Mouse (Mus musculus): Measurements from ENCODE around the gene Cdh22. TPM values are rescaled to one million over a fixed set of nuclear protein-coding genes. Genes with fewer than 3 reads are reported as not detected.
A peak's percentile ranks its signal among the peaks of the same experiment; 100 is the strongest.

Gene Cdh22
- polyA plus RNA-seq, 1 experiment from 2014 or later: 3.4 TPM

DNA sequence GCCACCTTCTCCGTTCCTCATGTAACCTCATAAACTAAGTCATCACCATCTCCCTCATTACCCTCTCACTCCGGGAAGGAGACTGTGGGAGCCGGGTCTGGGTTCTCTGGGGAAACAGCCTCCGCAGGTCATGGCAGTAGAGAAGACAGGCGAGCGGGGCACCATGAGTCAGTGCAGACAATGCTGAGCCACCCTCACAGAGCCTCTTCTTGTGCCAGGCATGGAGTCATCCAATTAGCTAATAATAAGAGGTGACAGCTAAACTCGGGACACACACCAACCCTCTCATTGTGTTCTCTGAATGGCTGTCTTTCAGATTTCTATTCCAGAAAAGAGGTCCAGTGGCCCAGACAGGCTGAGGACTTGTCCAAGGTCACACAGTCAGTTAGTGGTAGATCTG is 43.2 kb downstream of the Cdh22 start:
- Histone ChIP-seq H3K27ac (ENCODE audit: low read depth, low read length) (no peak overlapping the region), H3K9me3 (ENCODE audit: control insufficient read depth, low read length) (no peaks in the 10 kb centered on the region), H3K4me3 (ENCODE audit: low read depth, low read length) (no peak overlapping the region), H3K27me3 (ENCODE audit: control insufficient read depth, insufficient read depth, low read length) (peaks cover 55% of the 10 kb centered on the region), H3K4me2 (ENCODE audit: low read depth) (no peak overlapping the region), H3K9ac (ENCODE audit: low read length) (no peak overlapping the region), H3K4me1 (ENCODE audit: control insufficient read depth, insufficient read depth, low read length) (peaks cover 16% of the 10 kb centered on the region), H3K36me3 (ENCODE audit: control insufficient read depth, insufficient read depth, low read length) (no peaks in the 10 kb centered on the region)
- DNase-seq (ENCODE audit: low spot score) (no peak), ATAC-seq (ENCODE audit: insufficient read depth, low FRiP score, low TSS enrichment) (no peak)
- 61% methylated on average over 7 of the region's 7 CpGs for WGBS

DNA sequence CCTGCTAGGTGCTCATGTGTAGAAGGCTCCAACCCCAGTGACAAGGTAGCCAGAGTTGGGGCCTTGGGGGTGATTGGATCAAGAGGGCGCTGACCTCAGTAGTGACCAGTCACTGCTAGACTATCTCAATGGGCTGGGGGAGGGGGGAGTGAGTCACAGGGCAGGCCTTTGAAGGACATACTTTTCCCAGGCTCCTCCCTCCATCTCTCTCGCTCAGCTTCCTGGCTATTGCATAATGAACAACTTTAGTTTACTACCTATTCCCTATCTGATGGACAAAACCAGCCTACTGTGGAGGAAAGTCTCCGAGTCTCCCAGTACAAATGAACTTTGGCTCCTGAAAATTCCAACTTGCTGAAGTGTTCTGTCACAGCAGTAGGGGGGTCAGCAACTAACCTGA is 45.1 kb downstream of the Cdh22 start:
- Histone ChIP-seq H3K9ac (ENCODE audit: low read length) (no peak overlapping the region), H3K27me3 (ENCODE audit: control insufficient read depth, insufficient read depth, low read length) (peaks cover 55% of the 10 kb centered on the region), H3K4me3 (ENCODE audit: low read depth, low read length) (no peak overlapping the region), H3K4me2 (ENCODE audit: low read depth) (no peak overlapping the region), H3K36me3 (ENCODE audit: control insufficient read depth, insufficient read depth, low read length) (no peaks in the 10 kb centered on the region), H3K27ac (ENCODE audit: low read depth, low read length) (no peak overlapping the region), H3K9me3 (ENCODE audit: control insufficient read depth, low read length) (no peaks in the 10 kb centered on the region), H3K4me1 (ENCODE audit: control insufficient read depth, insufficient read depth, low read length) (no peaks in the 10 kb centered on the region)
- no peak for ATAC-seq (ENCODE audit: insufficient read depth, low FRiP score, low TSS enrichment)
- WGBS: 45% methylated on average over 3 of the region's 3 CpGs
- no peak for DNase-seq (ENCODE audit: low spot score)

DNA sequence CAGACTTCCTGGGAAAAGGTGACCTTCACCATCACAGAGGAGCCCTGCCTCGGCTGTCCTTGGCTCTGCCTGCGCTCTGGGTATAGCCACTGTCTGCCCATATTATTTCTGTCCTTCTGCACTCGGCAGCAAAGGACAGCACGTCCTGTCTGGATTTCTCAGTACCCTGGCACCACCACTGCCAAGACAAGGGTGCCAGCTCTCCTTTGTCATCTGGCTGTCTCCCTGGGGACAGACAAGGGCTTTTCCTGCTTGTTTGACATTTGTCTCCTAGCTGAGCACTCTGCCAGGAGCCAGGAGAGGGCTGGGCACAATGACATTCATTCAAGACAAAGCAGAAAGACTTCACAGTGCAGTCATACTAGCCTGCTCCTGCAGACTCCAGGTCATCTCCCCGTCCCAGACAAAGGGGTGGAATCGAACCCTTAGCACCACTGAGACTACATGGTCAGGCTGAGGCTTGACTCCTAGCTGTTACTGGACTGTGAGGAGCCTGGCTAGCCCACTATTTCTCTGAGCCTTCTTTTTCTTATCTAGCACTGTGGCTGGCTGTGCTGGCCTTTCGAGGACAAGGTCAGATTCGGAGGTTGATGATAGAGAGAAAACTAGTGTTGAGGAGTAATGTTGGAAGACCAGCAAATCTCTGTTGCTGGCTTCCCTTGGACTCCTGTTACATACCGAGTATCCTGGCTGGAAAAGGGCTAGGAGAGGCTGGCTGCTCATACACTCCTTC is 46.8 kb downstream of the Cdh22 start:
- H3K27me3 ChIP-seq (ENCODE audit: control insufficient read depth, insufficient read depth, low read length): peaks cover 52% of the 10 kb centered on the region
- H3K36me3 ChIP-seq (ENCODE audit: control insufficient read depth, insufficient read depth, low read length): no peaks in the 10 kb centered on the region
- ATAC-seq (ENCODE audit: insufficient read depth, low FRiP score, low TSS enrichment) (no peak), DNase-seq (ENCODE audit: low spot score) (no peak)
- H3K27ac ChIP-seq (ENCODE audit: low read depth, low read length): no peak overlapping the region
- H3K9ac ChIP-seq (ENCODE audit: low read length): no peak overlapping the region
- H3K4me2 ChIP-seq (ENCODE audit: low read depth): no peak overlapping the region
- H3K9me3 ChIP-seq (ENCODE audit: control insufficient read depth, low read length): no peaks in the 10 kb centered on the region
- 0 out of 2 replicates have a peak, but pooled peaks cover 7% of the 10 kb centered on the region for H3K4me1 ChIP-seq (ENCODE audit: control insufficient read depth, insufficient read depth, low read length)
- WGBS: 80% methylated on average over 9 of the region's 9 CpGs
- H3K4me3 ChIP-seq (ENCODE audit: low read depth, low read length): no peak overlapping the region

DNA sequence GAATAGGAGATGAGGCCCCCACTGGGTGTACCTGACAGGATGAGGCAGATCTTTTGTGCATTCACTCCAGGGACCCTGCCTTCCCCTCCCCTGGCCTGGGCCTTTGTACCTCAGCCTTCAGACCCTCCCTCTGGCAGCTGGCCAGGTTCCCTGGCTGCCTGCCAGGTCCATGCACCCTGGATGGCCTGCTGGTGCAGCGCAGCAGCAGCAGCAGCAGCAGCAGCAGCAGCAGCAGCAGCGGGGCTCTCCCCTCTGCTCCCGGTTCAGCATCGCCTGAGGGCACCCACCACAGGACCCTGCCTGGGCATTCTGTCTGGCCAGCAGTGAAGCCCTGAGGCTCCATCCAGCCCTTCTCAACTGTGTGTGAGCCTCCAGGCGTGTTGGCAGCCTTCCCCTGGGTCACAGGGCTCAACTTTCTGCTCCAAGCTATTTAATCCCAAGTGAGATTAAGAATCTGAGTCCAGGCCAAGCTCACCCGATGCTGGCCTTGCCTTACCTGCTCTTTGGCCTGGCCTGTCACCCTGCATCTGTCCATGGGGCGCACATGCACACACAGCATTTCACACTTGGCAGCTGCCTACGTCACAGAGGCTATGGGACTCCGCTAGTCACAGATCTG is 50.5 kb downstream of the Cdh22 start:
- peak; percentile 48; the same call in 1 of the 2 replicates for ATAC-seq (ENCODE audit: insufficient read depth, low FRiP score, low TSS enrichment)
- peak; percentile 84 for DNase-seq (ENCODE audit: low spot score)
- Histone ChIP-seq H3K27me3 (ENCODE audit: control insufficient read depth, insufficient read depth, low read length) (peaks cover 57% of the 10 kb centered on the region), H3K4me1 (ENCODE audit: control insufficient read depth, insufficient read depth, low read length) (peaks cover 11% of the 10 kb centered on the region; the same call in 1 of the 2 replicates), H3K4me3 (ENCODE audit: low read depth, low read length) (no peak overlapping the region), H3K9me3 (ENCODE audit: control insufficient read depth, low read length) (no peaks in the 10 kb centered on the region), H3K36me3 (ENCODE audit: control insufficient read depth, insufficient read depth, low read length) (no peaks in the 10 kb centered on the region), H3K9ac (ENCODE audit: low read length) (no peak overlapping the region), H3K27ac (ENCODE audit: low read depth, low read length) (no peak overlapping the region), H3K4me2 (ENCODE audit: low read depth) (no peak overlapping the region)
- 44% methylated on average over 9 of the region's 9 CpGs for WGBS

DNA sequence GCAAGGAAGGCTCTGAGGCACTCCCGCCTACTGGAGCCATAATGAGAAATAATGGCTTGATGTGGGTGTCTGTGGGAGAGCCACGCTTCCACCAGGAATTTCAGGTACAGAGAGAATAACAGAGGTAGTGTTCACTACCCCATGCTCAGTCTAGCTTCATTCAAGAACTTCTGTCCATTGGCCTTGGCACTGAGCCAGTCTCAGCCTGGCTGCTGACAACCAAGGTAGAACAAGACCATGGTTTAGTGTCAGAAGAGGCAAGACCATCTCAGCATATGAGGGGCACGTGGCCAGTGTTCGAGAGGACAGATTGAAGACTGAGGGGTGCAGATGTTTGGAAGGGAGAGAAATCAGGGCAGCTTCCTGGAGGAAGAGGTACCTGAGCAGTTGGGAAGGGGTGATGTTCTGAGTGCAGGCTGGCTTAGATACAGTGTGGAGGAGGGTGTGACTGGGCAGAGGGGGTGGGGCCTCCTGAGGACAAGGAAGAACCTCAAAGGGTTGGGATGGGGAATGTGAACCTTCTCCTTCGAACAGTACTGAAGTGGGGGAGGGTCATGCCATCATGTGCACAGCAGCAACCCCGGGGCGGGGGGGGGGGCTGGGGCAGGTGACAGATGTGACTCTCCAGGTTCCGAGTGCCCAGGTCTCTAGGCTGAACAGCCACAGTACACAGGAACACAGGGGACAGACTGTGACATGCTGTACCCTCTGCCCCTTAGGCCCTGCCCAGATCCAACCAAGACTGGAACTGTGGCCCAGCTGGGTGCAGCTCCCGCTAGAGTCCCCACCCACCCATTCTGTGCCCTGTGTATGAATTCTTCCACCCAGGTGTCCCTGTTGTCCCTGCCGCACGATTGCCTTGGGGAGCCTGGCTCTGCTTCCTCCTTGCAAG is 52.3 kb downstream of the Cdh22 start:
- no peak for ATAC-seq (ENCODE audit: insufficient read depth, low FRiP score, low TSS enrichment)
- peaks cover 60% of the 10 kb centered on the region for H3K27me3 ChIP-seq (ENCODE audit: control insufficient read depth, insufficient read depth, low read length)
- WGBS: 61% methylated on average over 11 of the region's 11 CpGs

DNA sequence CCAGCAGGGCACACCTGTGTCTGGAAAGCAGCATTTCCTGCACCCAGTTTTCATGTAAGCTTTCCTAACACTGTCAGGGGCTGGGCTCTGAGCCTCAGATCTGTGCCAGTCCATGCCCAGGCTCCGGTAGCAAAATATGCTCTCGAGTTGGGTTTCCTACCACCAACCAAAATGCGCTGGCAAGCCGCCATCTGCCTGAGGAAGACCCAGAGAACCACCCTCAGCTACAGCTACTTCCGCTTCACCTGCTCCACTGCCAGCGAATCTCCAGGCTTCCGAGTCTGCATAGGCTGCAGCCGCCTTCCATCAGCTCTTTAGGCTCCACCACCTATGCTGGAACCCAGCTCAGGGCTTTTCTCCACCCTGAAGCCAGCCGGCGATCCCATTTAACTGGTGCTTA is 55.4 kb downstream of the Cdh22 start:
- WGBS: 57% methylated on average over 10 of the region's 10 CpGs
- Histone ChIP-seq H3K4me1 (ENCODE audit: control insufficient read depth, insufficient read depth, low read length) (peaks cover 21% of the 10 kb centered on the region), H3K27me3 (ENCODE audit: control insufficient read depth, insufficient read depth, low read length) (peaks cover 58% of the 10 kb centered on the region), H3K9me3 (ENCODE audit: control insufficient read depth, low read length) (no peaks in the 10 kb centered on the region), H3K36me3 (ENCODE audit: control insufficient read depth, insufficient read depth, low read length) (no peaks in the 10 kb centered on the region), H3K9ac (ENCODE audit: low read length) (no peak overlapping the region), H3K27ac (ENCODE audit: low read depth, low read length) (no peak overlapping the region), H3K4me2 (ENCODE audit: low read depth) (no peak overlapping the region), H3K4me3 (ENCODE audit: low read depth, low read length) (no peak overlapping the region)
- ATAC-seq (ENCODE audit: insufficient read depth, low FRiP score, low TSS enrichment) (no peak), DNase-seq (ENCODE audit: low spot score) (no peak)

More for the DNA sequence above, 52.3 kb downstream of the Cdh22 start:
- Histone ChIP-seq H3K4me1 (ENCODE audit: control insufficient read depth, insufficient read depth, low read length) (peaks cover 14% of the 10 kb centered on the region; the same call in 1 of the 2 replicates), H3K27ac (ENCODE audit: low read depth, low read length) (no peak overlapping the region), H3K4me3 (ENCODE audit: low read depth, low read length) (no peak overlapping the region), H3K9ac (ENCODE audit: low read length) (no peak overlapping the region), H3K4me2 (ENCODE audit: low read depth) (no peak overlapping the region), H3K36me3 (ENCODE audit: control insufficient read depth, insufficient read depth, low read length) (no peaks in the 10 kb centered on the region), H3K9me3 (ENCODE audit: control insufficient read depth, low read length) (no peaks in the 10 kb centered on the region)
- no peak for DNase-seq (ENCODE audit: low spot score)

DNA sequence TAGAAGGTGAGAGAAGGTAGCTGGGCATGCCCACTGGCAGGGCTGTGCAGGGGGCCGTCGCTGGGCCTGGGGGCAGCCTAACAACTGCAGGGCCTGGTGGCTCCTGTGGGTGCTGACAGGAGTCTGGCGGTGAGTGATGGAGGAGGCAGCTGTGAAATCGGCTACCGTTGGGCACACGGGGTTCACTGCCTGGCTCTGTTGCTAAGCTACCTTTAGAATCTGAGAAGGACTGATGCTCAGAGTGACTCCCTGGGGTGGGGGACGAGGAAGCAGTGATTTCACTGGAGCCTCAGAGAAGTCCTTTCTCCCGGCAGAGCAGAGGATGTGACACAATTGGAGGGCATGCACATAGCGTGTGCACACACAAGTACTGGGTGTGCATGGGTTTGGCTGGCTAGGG is 57.7 kb downstream of the Cdh22 start:
- Histone ChIP-seq H3K9ac (ENCODE audit: low read length) (no peak overlapping the region), H3K36me3 (ENCODE audit: control insufficient read depth, insufficient read depth, low read length) (no peaks in the 10 kb centered on the region), H3K27ac (ENCODE audit: low read depth, low read length) (no peak overlapping the region), H3K27me3 (ENCODE audit: control insufficient read depth, insufficient read depth, low read length) (peaks cover 37% of the 10 kb centered on the region), H3K4me3 (ENCODE audit: low read depth, low read length) (no peak overlapping the region), H3K4me1 (ENCODE audit: control insufficient read depth, insufficient read depth, low read length) (peaks cover 15% of the 10 kb centered on the region), H3K9me3 (ENCODE audit: control insufficient read depth, low read length) (no peaks in the 10 kb centered on the region), H3K4me2 (ENCODE audit: low read depth) (no peak overlapping the region)
- 14% methylated on average over 9 of the region's 9 CpGs for WGBS
- ATAC-seq (ENCODE audit: insufficient read depth, low FRiP score, low TSS enrichment) (peak; percentile 50; the same call in 1 of the 2 replicates), DNase-seq (ENCODE audit: low spot score) (peak; percentile 54)

DNA sequence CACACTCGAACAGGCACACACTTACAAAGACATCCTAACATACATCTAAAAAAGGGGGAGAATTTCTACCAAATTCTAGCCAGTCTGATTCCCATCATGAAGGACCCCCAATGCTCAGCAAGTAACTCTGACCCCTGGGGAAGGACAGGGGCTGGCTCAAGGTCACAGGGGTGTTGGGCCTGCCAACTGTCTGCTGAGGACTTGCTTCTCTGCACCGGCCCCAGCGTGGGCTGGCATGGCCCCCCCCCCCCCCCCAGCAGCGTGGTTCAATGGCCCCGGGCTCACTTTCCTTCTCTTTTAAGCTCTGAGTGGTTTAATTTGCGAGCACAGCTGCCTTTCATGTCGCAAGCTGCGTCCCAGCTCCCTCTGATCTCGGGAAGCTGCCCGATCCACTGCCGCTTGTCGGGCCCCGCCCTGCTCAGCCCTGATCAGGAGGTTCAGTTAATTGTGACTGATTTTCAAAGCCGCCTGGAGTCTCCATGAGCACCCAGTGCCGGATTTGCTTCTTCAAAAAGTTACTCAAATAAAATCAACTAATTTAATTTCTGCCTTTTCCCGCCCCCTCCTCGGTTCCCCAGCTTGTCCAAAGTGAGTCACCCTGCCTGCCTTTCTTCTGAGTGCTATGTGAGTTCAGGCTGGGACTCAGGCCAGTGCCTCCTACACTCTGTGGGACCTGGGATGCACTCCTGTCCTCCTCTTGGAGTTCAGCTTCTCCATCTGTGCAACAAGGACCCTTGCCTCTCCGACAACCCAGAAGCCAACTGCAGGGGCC is 67.8 kb downstream of the Cdh22 start:
- peaks cover 30% of the 10 kb centered on the region for H3K27me3 ChIP-seq (ENCODE audit: control insufficient read depth, insufficient read depth, low read length)
- no peak overlapping the region for H3K4me3 ChIP-seq (ENCODE audit: low read depth, low read length)
- WGBS: 12% methylated on average over 17 of the region's 18 CpGs
- H3K36me3 ChIP-seq (ENCODE audit: control insufficient read depth, insufficient read depth, low read length): no peaks in the 10 kb centered on the region
- DNase-seq (ENCODE audit: low spot score) (peak; percentile 38), ATAC-seq (ENCODE audit: insufficient read depth, low FRiP score, low TSS enrichment) (0 out of 2 replicates have a peak, but pooled peaks have one; percentile 50)
- peaks cover 11% of the 10 kb centered on the region; the same call in 1 of the 2 replicates for H3K4me1 ChIP-seq (ENCODE audit: control insufficient read depth, insufficient read depth, low read length)
- no peak overlapping the region for H3K4me2 ChIP-seq (ENCODE audit: low read depth)
- no peak overlapping the region for H3K9ac ChIP-seq (ENCODE audit: low read length)
- H3K27ac ChIP-seq (ENCODE audit: low read depth, low read length): no peak overlapping the region
- no peaks in the 10 kb centered on the region for H3K9me3 ChIP-seq (ENCODE audit: control insufficient read depth, low read length)

Data from neural tube, embryonic 11.5 days (tissue).